Mouse (Mus musculus): Measurements from ENCODE around the gene Lenep.

DNA sequence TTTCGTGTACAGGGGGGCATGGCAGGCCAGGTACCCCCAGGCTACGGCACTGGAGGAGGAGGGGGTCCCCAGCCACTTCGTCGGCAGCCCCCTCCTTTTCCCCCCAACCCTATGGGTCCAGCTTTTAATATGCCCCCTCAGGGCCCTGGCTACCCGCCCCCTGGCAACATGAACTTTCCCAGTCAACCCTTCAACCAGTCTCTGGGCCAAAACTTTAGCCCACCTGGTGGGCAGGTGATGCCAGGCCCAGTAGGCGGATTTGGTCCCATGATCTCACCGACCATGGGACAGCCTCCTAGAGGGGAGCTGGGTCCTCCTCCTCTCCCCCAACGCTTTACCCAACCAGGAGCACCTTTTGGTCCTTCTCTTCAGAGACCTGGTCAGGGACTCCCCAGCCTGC is 30.0 kb upstream of the Lenep start:
- no peak for TF ChIP-seq MAFK (IDR thresholded peaks at IDR 0.05; ENCODE audit: borderline replicate concordance, low read depth, low read length)
- TF ChIP-seq SIN3A (IDR thresholded peaks at IDR 0.05; ENCODE audit: low read length): no peak
- no peak for TF ChIP-seq POLR2A (IDR thresholded peaks at IDR 0.05; ENCODE audit: control insufficient read depth in 1 of 2, insufficient read depth in 1 of 2, low read depth in 1 of 2, low read length in 2 of 2, poor library complexity in 1 of 2)
- no peak for TF ChIP-seq CHD2 (IDR thresholded peaks at IDR 0.05; ENCODE audit: low read length)
- TF ChIP-seq CTCF (IDR thresholded peaks at IDR 0.05 in 2 of 3, conservative IDR thresholded peaks at IDR 0.05 in 1 of 3; ENCODE audit: control insufficient read depth in 1 of 3, insufficient read depth in 1 of 3, low read depth in 2 of 3, low read length in 3 of 3, poor library complexity in 1 of 3, severe bottlenecking in 1 of 3): no peak
